ENCODE assay signal across 9 mouse cellular contexts in genomic region chr12:85366271-85366670, GRCm38 (mm10). TPM values are rescaled to one million over a fixed set of nuclear protein-coding genes. Genes with fewer than 3 reads are reported as not detected.
DNase-seq lines count a peak whose midpoint lies in the region; ATAC-seq and TF ChIP-seq lines count a peak whose summit lies in the region.
"Had no signal": no experiment of that assay in that cellular context is flagged by ENCODE, and none has a peak within 500 bp of the region (broad histone marks: within the 10 kb centered on the region; RNA-seq: fewer than 3 reads in every experiment).

No protein-coding gene starts in this region.

- H3K4me1 ChIP-seq in hindbrain, postnatal 0 days (ENCODE audit: insufficient read depth, low read length): no peaks in the 10 kb centered on the region
- peaks cover 12% of the 10 kb centered on the region; the same call in 1 of the 2 replicates for H3K4me1 ChIP-seq in olfactory bulb, adult 2 months (ENCODE audit: control insufficient read depth, insufficient read depth, low read length)

- H3K9me3 ChIP-seq in hindbrain, postnatal 0 days (ENCODE audit: low read length): no peaks in the 10 kb centered on the region
- H3K9me3 ChIP-seq: megakaryocyte, embryonic 14.5 days had no signal

- DNase-seq in frontal cortex, postnatal 14 days (ENCODE audit: low spot score in 2 of 2): no peak
- DNase-seq in lung, postnatal 10 days: peak; percentile 58
- no peak for DNase-seq in lung, postnatal 36 days
- peak; percentile 73 for DNase-seq in hindbrain, postnatal 0 days (ENCODE audit: low spot score)
- no peak for DNase-seq in retina, embryonic 14.5 days (ENCODE audit: low spot score)
- DNase-seq in embryo, embryonic 10.5 days (ENCODE audit: low spot score): no peak

- TF ChIP-seq POLR2A in olfactory bulb, adult 2 months (IDR thresholded peaks at IDR 0.05; ENCODE audit: insufficient read depth, low read depth, low read length): no peak

- WGBS in hindbrain, postnatal 0 days: 52% methylated on average over 3 of the region's 3 CpGs
- WGBS in olfactory bulb, adult 2 months: 9% methylated on average over 3 of the region's 3 CpGs

- H3K4me3 ChIP-seq in hindbrain, postnatal 0 days (ENCODE audit: low read length): no peak overlapping the region
- H3K4me3 ChIP-seq in olfactory bulb, adult 2 months (ENCODE audit: insufficient read depth, low read depth, low read length): no peak overlapping the region
- H3K4me3 ChIP-seq: megakaryocyte, embryonic 14.5 days had no signal

- peak; percentile 69 for ATAC-seq in frontal cortex, adult (ENCODE audit: low TSS enrichment)
- ATAC-seq in hindbrain, postnatal 0 days: peak; percentile 96

- H3K36me3 ChIP-seq in hindbrain, postnatal 0 days (ENCODE audit: insufficient read depth, low read length): no peaks in the 10 kb centered on the region

- H3K27ac ChIP-seq in hindbrain, postnatal 0 days: peak overlapping the region; percentile 67; the same call in 1 of the 2 replicates
- H3K27ac ChIP-seq in olfactory bulb, adult 2 months (ENCODE audit: insufficient read depth, low read depth, low read length): 0 out of 2 replicates have a peak overlapping the region, but pooled peaks have one; percentile 53

- H3K9ac ChIP-seq in hindbrain, postnatal 0 days (replicated peaks; ENCODE audit: low read length): no peak overlapping the region

- no peak overlapping the region for H3K4me2 ChIP-seq in hindbrain, postnatal 0 days (ENCODE audit: low read depth, low read length)

- H3K27me3 ChIP-seq in hindbrain, postnatal 0 days (ENCODE audit: insufficient read depth, low read length): no peaks in the 10 kb centered on the region
- H3K27me3 ChIP-seq: megakaryocyte, embryonic 14.5 days had no signal

- 0 out of 2 replicates have a peak, but pooled peaks have one; percentile 2 for TF ChIP-seq CTCF in hindbrain, postnatal 0 days (IDR thresholded peaks at IDR 0.05; ENCODE audit: low read depth)
- TF ChIP-seq CTCF in olfactory bulb, adult 2 months (IDR thresholded peaks at IDR 0.05; ENCODE audit: insufficient read depth, low read depth, low read length): no peak

RNA-seq across cellular contexts. Expression of gene Tmed10, which starts 8.4 kb away (rescaled TPM):
- 55.0 and 59.3 TPM in 2 replicates for total RNA-seq in hindbrain, postnatal 0 days (2014; rRNA removed)
- polyA plus RNA-seq in hindbrain, postnatal 0 days (2015; fragmentation: Nextera tagmentation; extraction: Ambion mirVana): 222 and 224 TPM in 2 replicates
- polyA plus RNA-seq in olfactory bulb, adult 2 months (2012; ENCODE audit: insufficient read depth, insufficient read length, low replicate concordance, missing spikeins): not detected in 2 replicates

RNA-seq across cellular contexts. Expression of gene Nek9, which starts 27.1 kb away (rescaled TPM):
- total RNA-seq in hindbrain, postnatal 0 days (2014; rRNA removed): 20.5 and 21.5 TPM in 2 replicates
- polyA plus RNA-seq in hindbrain, postnatal 0 days (2015; fragmentation: Nextera tagmentation; extraction: Ambion mirVana): 8.9 and 10.5 TPM in 2 replicates
- polyA plus RNA-seq in olfactory bulb, adult 2 months (2012; ENCODE audit: insufficient read depth, insufficient read length, low replicate concordance, missing spikeins): not detected in 2 replicates

Comparison
In these comparisons a context has a peak if more than half of its experiments do, and no peak if none do; other contexts are left out.
1. DNase-seq: peak in lung, postnatal 10 days (single experiment) and hindbrain, postnatal 0 days (single experiment); none in frontal cortex, postnatal 14 days (0 of 2), lung, postnatal 36 days (single experiment), retina, embryonic 14.5 days (single experiment) and embryo, embryonic 10.5 days (single experiment).